Mouse (Mus musculus): ENCODE data around the gene Slc7a14. TPM values are rescaled to one million over a fixed set of nuclear protein-coding genes. Genes with fewer than 3 reads are reported as not detected.
A peak's percentile ranks its signal among the peaks of the same experiment; 100 is the strongest.

Slc7a14 gene
- polyA plus RNA-seq, 1 experiment from 2014 or later: 0.13 TPM

- Histone ChIP-seq H3K9me3 (ENCODE audit: low read depth, low read length) (no peaks in the 10 kb centered on the region), H3K27ac (ENCODE audit: low read depth) (no peak overlapping the region; the same call in 1 of the 2 replicates), H3K36me3 (ENCODE audit: insufficient read depth) (no peaks in the 10 kb centered on the region), H3K9ac (no peak overlapping the region; the same call in 1 of the 2 replicates), H3K4me1 (ENCODE audit: insufficient read depth) (peaks cover 8% of the 10 kb centered on the region), H3K27me3 (ENCODE audit: insufficient read depth, low read length) (no peaks in the 10 kb centered on the region), H3K4me3 (ENCODE audit: low read depth, low read length) (no peak overlapping the region), H3K4me2 (peak overlapping the region; percentile 48)
- WGBS: 9% methylated on average over 6 of the region's 6 CpGs
- DNase-seq (no peak), ATAC-seq (ENCODE audit: insufficient read depth) (peak; percentile 22; the same call in 1 of the 2 replicates)
- no peak for TF ChIP-seq CTCF (IDR thresholded peaks at IDR 0.05; ENCODE audit: low read depth)
Measured at GRCm38 (mm10) chr3:31208458-31208994, 101.7 kb downstream of the Slc7a14 start.

GRCm38 (mm10) chr3:31208046-31208445, 102.1 kb downstream of the Slc7a14 start:
- TF ChIP-seq CTCF (IDR thresholded peaks at IDR 0.05; ENCODE audit: low read depth): no peak
- Histone ChIP-seq H3K9ac (no peak overlapping the region), H3K4me3 (ENCODE audit: low read depth, low read length) (no peak overlapping the region), H3K4me2 (no peak overlapping the region), H3K27me3 (ENCODE audit: insufficient read depth, low read length) (no peaks in the 10 kb centered on the region), H3K27ac (ENCODE audit: low read depth) (no peak overlapping the region), H3K36me3 (ENCODE audit: insufficient read depth) (no peaks in the 10 kb centered on the region), H3K4me1 (ENCODE audit: insufficient read depth) (peaks cover 8% of the 10 kb centered on the region), H3K9me3 (ENCODE audit: low read depth, low read length) (no peaks in the 10 kb centered on the region)
- 25% methylated on average over 4 of the region's 4 CpGs for WGBS
- no peak for DNase-seq
- ATAC-seq (ENCODE audit: insufficient read depth): peak; percentile 42; the same call in 1 of the 2 replicates

- 63% methylated on average over 3 of the region's 3 CpGs for WGBS
- H3K4me2 ChIP-seq: no peak overlapping the region
Measured at GRCm38 (mm10) chr3:31205167-31205566, 105.0 kb downstream of the Slc7a14 start.

GRCm38 (mm10) chr3:31203947-31204346, 106.2 kb downstream of the Slc7a14 start:
- Histone ChIP-seq H3K9me3 (ENCODE audit: low read depth, low read length) (no peaks in the 10 kb centered on the region), H3K4me3 (ENCODE audit: low read depth, low read length) (no peak overlapping the region), H3K27ac (ENCODE audit: low read depth) (no peak overlapping the region), H3K9ac (no peak overlapping the region), H3K4me1 (ENCODE audit: insufficient read depth) (peaks cover 12% of the 10 kb centered on the region), H3K36me3 (ENCODE audit: insufficient read depth) (no peaks in the 10 kb centered on the region), H3K27me3 (ENCODE audit: insufficient read depth, low read length) (no peaks in the 10 kb centered on the region), H3K4me2 (no peak overlapping the region)
- DNase-seq (no peak), ATAC-seq (ENCODE audit: insufficient read depth) (no peak)
- 82% methylated on average over 11 of the region's 11 CpGs for WGBS
- 0 out of 2 replicates have a peak, but pooled peaks have one; percentile 11 for TF ChIP-seq CTCF (IDR thresholded peaks at IDR 0.05; ENCODE audit: low read depth)

More at GRCm38 (mm10) chr3:31205167-31205566, 105.0 kb downstream of the Slc7a14 start:
- ATAC-seq (ENCODE audit: insufficient read depth): no peak
- Histone ChIP-seq H3K27ac (ENCODE audit: low read depth) (no peak overlapping the region), H3K9ac (no peak overlapping the region), H3K4me1 (ENCODE audit: insufficient read depth) (peaks cover 8% of the 10 kb centered on the region), H3K4me3 (ENCODE audit: low read depth, low read length) (no peak overlapping the region), H3K36me3 (ENCODE audit: insufficient read depth) (no peaks in the 10 kb centered on the region), H3K9me3 (ENCODE audit: low read depth, low read length) (no peaks in the 10 kb centered on the region), H3K27me3 (ENCODE audit: insufficient read depth, low read length) (no peaks in the 10 kb centered on the region)
- no peak for DNase-seq
- no peak for TF ChIP-seq CTCF (IDR thresholded peaks at IDR 0.05; ENCODE audit: low read depth)

- Histone ChIP-seq H3K4me1 (ENCODE audit: insufficient read depth) (0 out of 2 replicates have a peak, but pooled peaks cover 4% of the 10 kb centered on the region), H3K36me3 (ENCODE audit: insufficient read depth) (no peaks in the 10 kb centered on the region), H3K27ac (ENCODE audit: low read depth) (no peak overlapping the region), H3K4me2 (no peak overlapping the region), H3K9me3 (ENCODE audit: low read depth, low read length) (no peaks in the 10 kb centered on the region), H3K4me3 (ENCODE audit: low read depth, low read length) (no peak overlapping the region), H3K27me3 (ENCODE audit: insufficient read depth, low read length) (no peaks in the 10 kb centered on the region), H3K9ac (no peak overlapping the region; the same call in 1 of the 2 replicates)
- TF ChIP-seq CTCF (IDR thresholded peaks at IDR 0.05; ENCODE audit: low read depth): no peak
- 55% methylated on average over 17 of the region's 17 CpGs for WGBS
- ATAC-seq (ENCODE audit: insufficient read depth): peak; percentile 70; the same call in 1 of the 2 replicates
- DNase-seq: peak; percentile 47
Measured at GRCm38 (mm10) chr3:31199162-31199877, 110.9 kb downstream of the Slc7a14 start.

GRCm38 (mm10) chr3:31191402-31191801, 118.8 kb downstream of the Slc7a14 start:
- Histone ChIP-seq H3K4me3 (ENCODE audit: low read depth, low read length) (no peak overlapping the region), H3K27ac (ENCODE audit: low read depth) (no peak overlapping the region), H3K4me1 (ENCODE audit: insufficient read depth) (no peaks in the 10 kb centered on the region), H3K9ac (no peak overlapping the region), H3K9me3 (ENCODE audit: low read depth, low read length) (no peaks in the 10 kb centered on the region), H3K4me2 (no peak overlapping the region), H3K36me3 (ENCODE audit: insufficient read depth) (no peaks in the 10 kb centered on the region), H3K27me3 (ENCODE audit: insufficient read depth, low read length) (no peaks in the 10 kb centered on the region)
- ATAC-seq (ENCODE audit: insufficient read depth) (peak; percentile 35; the same call in 1 of the 2 replicates), DNase-seq (peak; percentile 51)
- 32% methylated on average over 10 of the region's 10 CpGs for WGBS
- TF ChIP-seq CTCF (IDR thresholded peaks at IDR 0.05; ENCODE audit: low read depth): no peak

- WGBS: 78% methylated on average over 7 of the region's 7 CpGs
- H3K27me3 ChIP-seq (ENCODE audit: insufficient read depth, low read length): no peaks in the 10 kb centered on the region
- no peaks in the 10 kb centered on the region for H3K36me3 ChIP-seq (ENCODE audit: insufficient read depth)
- H3K9ac ChIP-seq: no peak overlapping the region
- no peak overlapping the region for H3K27ac ChIP-seq (ENCODE audit: low read depth)
- H3K9me3 ChIP-seq (ENCODE audit: low read depth, low read length): no peaks in the 10 kb centered on the region
- H3K4me3 ChIP-seq (ENCODE audit: low read depth, low read length): no peak overlapping the region
- no peak; the same call in 1 of the 2 replicates for ATAC-seq (ENCODE audit: insufficient read depth)
- no peak overlapping the region for H3K4me2 ChIP-seq
- DNase-seq: no peak
- H3K4me1 ChIP-seq (ENCODE audit: insufficient read depth): no peaks in the 10 kb centered on the region
- TF ChIP-seq CTCF (IDR thresholded peaks at IDR 0.05; ENCODE audit: low read depth): no peak
Measured at GRCm38 (mm10) chr3:31190342-31190741, 119.8 kb downstream of the Slc7a14 start.

Data from lung, embryonic 14.5 days (tissue).